Mouse (Mus musculus): ENCODE measurements around the gene Arhgef39. TPM values are rescaled to one million over a fixed set of nuclear protein-coding genes. Genes with fewer than 3 reads are reported as not detected.
A peak's percentile ranks its signal among the peaks of the same experiment; 100 is the strongest.

Gene Arhgef39
- polyA plus RNA-seq, 1 experiment, result 5.7 TPM

GRCm38 (mm10) chr4:43498983-43499382 lies 512 bp downstream of the Arhgef39 start:
- no peak for TF ChIP-seq MYOD1 (IDR thresholded peaks at IDR 0.05; ENCODE audit: control insufficient read depth in 1 of 3, insufficient read length in 2 of 3, low read depth in 2 of 3)
- no peak for TF ChIP-seq TCF3 (IDR thresholded peaks at IDR 0.05; ENCODE audit: insufficient read length, low read depth)
- TF ChIP-seq POLR2A (IDR thresholded peaks at IDR 0.05; ENCODE audit: insufficient read length, low read depth), result no peak
- TF ChIP-seq TCF12 (IDR thresholded peaks at IDR 0.05; ENCODE audit: insufficient read depth, poor library complexity, severe bottlenecking), result no peak
- no peak for TF ChIP-seq POLR2AphosphoS2 (IDR thresholded peaks at IDR 0.05; ENCODE audit: insufficient read length, low read depth)
- TF ChIP-seq MYOG (IDR thresholded peaks at IDR 0.05; ENCODE audit: control insufficient read depth in 1 of 3, insufficient read depth in 1 of 3, insufficient read length in 2 of 3, low read depth in 2 of 3), result no peak
- no peak for TF ChIP-seq CEBPB (IDR thresholded peaks at IDR 0.05; ENCODE audit: insufficient read depth, poor library complexity, severe bottlenecking)
- no peak for TF ChIP-seq E2F4 (IDR thresholded peaks at IDR 0.05; ENCODE audit: insufficient read depth)
- no peak for TF ChIP-seq USF1 (IDR thresholded peaks at IDR 0.05; ENCODE audit: low read depth)
- TF ChIP-seq MAX (IDR thresholded peaks at IDR 0.05; ENCODE audit: low read depth), result no peak
- no peak for TF ChIP-seq REST (IDR thresholded peaks at IDR 0.05; ENCODE audit: insufficient read depth, insufficient read length)
- TF ChIP-seq SRF (IDR thresholded peaks at IDR 0.05; ENCODE audit: control insufficient read depth, insufficient read length, low read depth), result no peak
- H3K36me3 ChIP-seq (ENCODE audit: control insufficient read depth, insufficient read depth), result peaks cover 4% of the 10 kb centered on the region
- H3K79me2 ChIP-seq (ENCODE audit: control insufficient read depth, insufficient read depth), result no peaks in the 10 kb centered on the region
- peak overlapping the region; percentile 39 for H3K4me3 ChIP-seq
- no peak overlapping the region for H3ac ChIP-seq (ENCODE audit: control insufficient read depth, insufficient read length)
- H3K4me2 ChIP-seq (ENCODE audit: low read depth), result peak overlapping the region; percentile 90
- H3K27me3 ChIP-seq (ENCODE audit: control insufficient read depth, insufficient read depth, insufficient read length), result no peaks in the 10 kb centered on the region

- H3K36me3 ChIP-seq (ENCODE audit: control insufficient read depth, insufficient read depth), result peaks cover 4% of the 10 kb centered on the region
- H3K4me2 ChIP-seq (ENCODE audit: low read depth), result peak overlapping the region; percentile 90
- no peaks in the 10 kb centered on the region for H3K79me2 ChIP-seq (ENCODE audit: control insufficient read depth, insufficient read depth)
- H3ac ChIP-seq (ENCODE audit: control insufficient read depth, insufficient read length), result no peak overlapping the region
- TF ChIP-seq TCF3 (IDR thresholded peaks at IDR 0.05; ENCODE audit: insufficient read length, low read depth) (no peak), MAX (IDR thresholded peaks at IDR 0.05; ENCODE audit: low read depth) (no peak), REST (IDR thresholded peaks at IDR 0.05; ENCODE audit: insufficient read depth, insufficient read length) (no peak), TCF12 (IDR thresholded peaks at IDR 0.05; ENCODE audit: insufficient read depth, poor library complexity, severe bottlenecking) (no peak), E2F4 (IDR thresholded peaks at IDR 0.05; ENCODE audit: insufficient read depth) (no peak), CEBPB (IDR thresholded peaks at IDR 0.05; ENCODE audit: insufficient read depth, poor library complexity, severe bottlenecking) (no peak), POLR2AphosphoS2 (IDR thresholded peaks at IDR 0.05; ENCODE audit: insufficient read length, low read depth) (no peak), SRF (IDR thresholded peaks at IDR 0.05; ENCODE audit: control insufficient read depth, insufficient read length, low read depth) (no peak)
- peak overlapping the region; percentile 39 for H3K4me3 ChIP-seq
- H3K27me3 ChIP-seq (ENCODE audit: control insufficient read depth, insufficient read depth, insufficient read length), result no peaks in the 10 kb centered on the region
Observed at GRCm38 (mm10) chr4:43497946-43498345, 1.5 kb downstream of the Arhgef39 start.

GRCm38 (mm10) chr4:43497405-43497804 lies 2.1 kb downstream of the Arhgef39 start:
- no peak overlapping the region for H3K4me3 ChIP-seq
- no peak overlapping the region for H3K4me2 ChIP-seq (ENCODE audit: low read depth)
- no peak for TF ChIP-seq TCF3 (IDR thresholded peaks at IDR 0.05; ENCODE audit: insufficient read length, low read depth)
- no peak for TF ChIP-seq TCF12 (IDR thresholded peaks at IDR 0.05; ENCODE audit: insufficient read depth, poor library complexity, severe bottlenecking)
- no peak for TF ChIP-seq MYOD1 (IDR thresholded peaks at IDR 0.05; ENCODE audit: control insufficient read depth in 1 of 3, insufficient read length in 2 of 3, low read depth in 2 of 3)
- TF ChIP-seq REST (IDR thresholded peaks at IDR 0.05; ENCODE audit: insufficient read depth, insufficient read length), result no peak
- TF ChIP-seq MAX (IDR thresholded peaks at IDR 0.05; ENCODE audit: low read depth), result no peak
- TF ChIP-seq SRF (IDR thresholded peaks at IDR 0.05; ENCODE audit: control insufficient read depth, insufficient read length, low read depth), result no peak
- TF ChIP-seq CEBPB (IDR thresholded peaks at IDR 0.05; ENCODE audit: insufficient read depth, poor library complexity, severe bottlenecking), result no peak
- no peak for TF ChIP-seq E2F4 (IDR thresholded peaks at IDR 0.05; ENCODE audit: insufficient read depth)
- no peak for TF ChIP-seq USF1 (IDR thresholded peaks at IDR 0.05; ENCODE audit: low read depth)
- no peak for TF ChIP-seq MYOG (IDR thresholded peaks at IDR 0.05; ENCODE audit: control insufficient read depth in 1 of 3, insufficient read depth in 1 of 3, insufficient read length in 2 of 3, low read depth in 2 of 3)
- TF ChIP-seq POLR2AphosphoS2 (IDR thresholded peaks at IDR 0.05; ENCODE audit: insufficient read length, low read depth), result no peak
- no peak for TF ChIP-seq POLR2A (IDR thresholded peaks at IDR 0.05; ENCODE audit: insufficient read length, low read depth)
- H3ac ChIP-seq (ENCODE audit: control insufficient read depth, insufficient read length), result no peak overlapping the region
- peaks cover 4% of the 10 kb centered on the region for H3K36me3 ChIP-seq (ENCODE audit: control insufficient read depth, insufficient read depth)
- H3K79me2 ChIP-seq (ENCODE audit: control insufficient read depth, insufficient read depth), result no peaks in the 10 kb centered on the region
- no peaks in the 10 kb centered on the region for H3K27me3 ChIP-seq (ENCODE audit: control insufficient read depth, insufficient read depth, insufficient read length)

- Histone ChIP-seq H3K36me3 (ENCODE audit: control insufficient read depth, insufficient read depth) (peaks cover 4% of the 10 kb centered on the region), H3K4me2 (ENCODE audit: low read depth) (no peak overlapping the region), H3ac (ENCODE audit: control insufficient read depth, insufficient read length) (no peak overlapping the region), H3K4me3 (no peak overlapping the region), H3K27me3 (ENCODE audit: control insufficient read depth, insufficient read depth, insufficient read length) (no peaks in the 10 kb centered on the region), H3K79me2 (ENCODE audit: control insufficient read depth, insufficient read depth) (no peaks in the 10 kb centered on the region)
- TF ChIP-seq MYOG (IDR thresholded peaks at IDR 0.05; ENCODE audit: control insufficient read depth in 1 of 3, insufficient read depth in 1 of 3, insufficient read length in 2 of 3, low read depth in 2 of 3), result no peak
- TF ChIP-seq POLR2A (IDR thresholded peaks at IDR 0.05; ENCODE audit: insufficient read length, low read depth), result no peak
- TF ChIP-seq E2F4 (IDR thresholded peaks at IDR 0.05; ENCODE audit: insufficient read depth), result no peak
- no peak for TF ChIP-seq MYOD1 (IDR thresholded peaks at IDR 0.05; ENCODE audit: control insufficient read depth in 1 of 3, insufficient read length in 2 of 3, low read depth in 2 of 3)
- TF ChIP-seq TCF3 (IDR thresholded peaks at IDR 0.05; ENCODE audit: insufficient read length, low read depth), result no peak
- no peak for TF ChIP-seq USF1 (IDR thresholded peaks at IDR 0.05; ENCODE audit: low read depth)
- TF ChIP-seq CEBPB (IDR thresholded peaks at IDR 0.05; ENCODE audit: insufficient read depth, poor library complexity, severe bottlenecking), result no peak
Observed at GRCm38 (mm10) chr4:43496587-43496986, 2.9 kb downstream of the Arhgef39 start.

- TF ChIP-seq CEBPB (IDR thresholded peaks at IDR 0.05; ENCODE audit: insufficient read depth, poor library complexity, severe bottlenecking), result no peak
- no peak for TF ChIP-seq MYOG (IDR thresholded peaks at IDR 0.05; ENCODE audit: control insufficient read depth in 1 of 3, insufficient read depth in 1 of 3, insufficient read length in 2 of 3, low read depth in 2 of 3)
- no peak for TF ChIP-seq TCF12 (IDR thresholded peaks at IDR 0.05; ENCODE audit: insufficient read depth, poor library complexity, severe bottlenecking)
- TF ChIP-seq MYOD1 (IDR thresholded peaks at IDR 0.05; ENCODE audit: control insufficient read depth in 1 of 3, insufficient read length in 2 of 3, low read depth in 2 of 3), result no peak
- TF ChIP-seq POLR2AphosphoS2 (IDR thresholded peaks at IDR 0.05; ENCODE audit: insufficient read length, low read depth), result no peak
- TF ChIP-seq TCF3 (IDR thresholded peaks at IDR 0.05; ENCODE audit: insufficient read length, low read depth), result no peak
- TF ChIP-seq E2F4 (IDR thresholded peaks at IDR 0.05; ENCODE audit: insufficient read depth), result no peak
- TF ChIP-seq POLR2A (IDR thresholded peaks at IDR 0.05; ENCODE audit: insufficient read length, low read depth), result no peak
- no peak for TF ChIP-seq MAX (IDR thresholded peaks at IDR 0.05; ENCODE audit: low read depth)
- TF ChIP-seq USF1 (IDR thresholded peaks at IDR 0.05; ENCODE audit: low read depth), result no peak
- no peak for TF ChIP-seq REST (IDR thresholded peaks at IDR 0.05; ENCODE audit: insufficient read depth, insufficient read length)
- no peak for TF ChIP-seq SRF (IDR thresholded peaks at IDR 0.05; ENCODE audit: control insufficient read depth, insufficient read length, low read depth)
- Histone ChIP-seq H3K79me2 (ENCODE audit: control insufficient read depth, insufficient read depth) (no peaks in the 10 kb centered on the region), H3ac (ENCODE audit: control insufficient read depth, insufficient read length) (peak overlapping the region; percentile 82), H3K4me2 (ENCODE audit: low read depth) (peak overlapping the region; percentile 90), H3K36me3 (ENCODE audit: control insufficient read depth, insufficient read depth) (peaks cover 4% of the 10 kb centered on the region), H3K27me3 (ENCODE audit: control insufficient read depth, insufficient read depth, insufficient read length) (no peaks in the 10 kb centered on the region), H3K4me3 (peak overlapping the region; percentile 80)
Observed at GRCm38 (mm10) chr4:43493846-43494240, 5.7 kb downstream of the Arhgef39 start.

Data from myocyte (in vitro differentiated cells).